Mouse (Mus musculus): ENCODE data around the gene Ptpdc1. TPM values are rescaled to one million over a fixed set of nuclear protein-coding genes. Genes with fewer than 3 reads are reported as not detected.

Ptpdc1 gene
- polyA plus RNA-seq, 2 experiments from 2014 or later, result 0.22 to 0.50 TPM

DNA sequence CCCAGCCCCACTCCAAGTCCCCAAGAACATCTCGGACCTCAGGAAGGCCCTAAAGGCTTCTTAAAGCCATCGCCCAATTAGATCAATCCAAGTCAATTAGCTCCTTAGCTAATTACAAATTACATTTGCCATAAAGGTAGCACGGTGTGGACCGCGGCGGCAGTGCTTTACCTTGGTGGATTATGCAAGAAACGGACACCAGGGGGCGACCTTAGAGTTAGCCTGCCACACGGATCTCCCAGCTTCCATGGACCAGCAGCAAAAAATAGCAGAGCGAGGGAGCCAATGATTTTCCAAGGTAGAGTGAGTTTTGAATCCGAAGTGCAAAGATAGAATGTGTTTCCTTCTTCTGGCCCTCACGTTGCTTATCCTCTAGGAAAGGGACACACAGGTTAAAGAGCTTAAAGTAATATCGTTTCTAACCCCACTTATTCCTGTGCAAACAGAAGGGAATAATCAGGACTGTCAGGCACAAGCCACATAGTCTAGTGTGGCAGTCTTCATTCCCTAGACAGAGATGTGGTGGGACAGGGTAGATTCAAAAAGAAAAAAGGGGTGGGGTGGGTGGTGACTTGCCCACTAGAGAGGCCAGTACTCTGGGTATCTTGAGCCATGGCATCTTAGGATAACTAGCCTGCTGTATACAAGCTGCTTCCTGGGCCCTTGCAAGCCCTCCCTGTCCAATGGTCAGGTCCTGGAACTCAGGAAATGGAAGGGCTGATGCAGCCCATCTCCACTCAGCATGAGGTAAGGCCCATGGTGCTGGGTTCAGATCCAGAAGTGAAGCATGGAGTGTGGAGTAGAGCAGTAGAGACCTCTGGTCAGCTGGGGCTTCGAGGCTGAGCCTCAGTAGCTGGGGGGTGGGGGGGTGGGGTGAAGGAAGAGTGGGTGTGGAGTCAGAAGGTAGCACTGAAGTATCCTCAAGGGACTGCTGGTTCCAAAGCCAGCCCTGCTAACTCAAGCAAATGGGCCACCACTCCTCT lies 28.6 kb upstream of the Ptpdc1 start:
- ATAC-seq, result peak; percentile 36

DNA sequence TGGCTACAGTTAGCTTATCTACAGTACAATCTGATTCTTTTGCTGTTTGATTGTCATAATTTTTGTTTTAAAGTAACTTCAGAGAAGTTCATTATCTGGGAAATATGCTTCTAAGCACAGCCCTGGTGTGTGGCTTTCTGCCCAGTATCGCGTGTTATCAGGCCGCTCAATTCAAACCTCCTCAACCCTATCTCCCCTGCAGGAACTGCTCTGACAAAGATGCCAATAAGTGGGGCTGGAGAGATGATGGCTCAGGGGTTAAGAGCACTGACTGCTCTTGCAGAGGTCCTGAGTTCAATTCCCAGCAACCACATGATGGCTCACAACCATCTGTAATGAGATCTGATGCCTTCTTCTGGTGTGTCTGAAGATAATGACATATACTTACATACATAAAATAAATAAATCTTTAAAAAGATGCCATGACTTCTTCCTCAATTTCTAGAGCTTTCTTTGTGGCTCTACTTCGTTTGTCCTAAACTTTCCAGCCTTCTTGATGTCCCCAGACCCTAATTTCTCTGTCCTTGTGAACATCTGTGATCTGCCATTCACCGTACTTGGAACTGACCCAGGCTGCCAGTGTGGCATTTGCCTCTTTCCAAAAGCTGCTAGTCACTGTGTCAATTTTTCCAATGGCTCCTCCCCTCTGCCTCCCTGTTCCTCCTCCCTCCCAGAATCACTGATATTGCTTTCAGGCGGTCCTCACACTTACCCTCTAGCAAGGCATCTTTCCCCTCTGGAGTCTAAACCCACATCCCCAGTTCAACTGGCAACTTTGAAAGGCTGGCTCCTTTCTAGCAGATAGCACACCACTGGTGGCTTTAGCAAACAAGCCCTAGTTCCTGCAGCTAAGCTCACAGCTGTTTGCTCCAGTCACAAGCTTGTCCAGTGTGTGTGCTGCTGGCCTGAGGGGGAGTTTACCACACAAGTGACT lies 25.9 kb upstream of the Ptpdc1 start:
- ATAC-seq, result no peak

DNA sequence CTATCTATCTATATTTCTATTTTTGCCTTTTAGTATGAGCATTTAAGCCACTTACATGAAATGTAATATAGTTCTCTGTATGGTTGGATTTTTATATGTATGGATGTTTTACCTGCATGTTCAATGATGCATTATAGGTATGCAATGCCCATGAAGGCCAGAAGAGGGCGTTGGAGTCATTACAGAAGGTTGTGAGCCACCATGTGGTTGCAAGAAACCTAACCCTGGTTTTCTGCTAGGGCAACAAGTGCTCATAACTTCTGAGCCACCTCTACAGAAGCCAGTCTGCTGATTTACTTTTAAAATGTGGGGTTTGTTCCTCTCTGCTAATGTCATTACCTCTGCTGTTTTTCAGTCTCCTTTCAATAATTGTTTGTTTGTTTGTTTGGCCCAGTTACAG lies 25.2 kb upstream of the Ptpdc1 start:
- ATAC-seq, result no peak

DNA sequence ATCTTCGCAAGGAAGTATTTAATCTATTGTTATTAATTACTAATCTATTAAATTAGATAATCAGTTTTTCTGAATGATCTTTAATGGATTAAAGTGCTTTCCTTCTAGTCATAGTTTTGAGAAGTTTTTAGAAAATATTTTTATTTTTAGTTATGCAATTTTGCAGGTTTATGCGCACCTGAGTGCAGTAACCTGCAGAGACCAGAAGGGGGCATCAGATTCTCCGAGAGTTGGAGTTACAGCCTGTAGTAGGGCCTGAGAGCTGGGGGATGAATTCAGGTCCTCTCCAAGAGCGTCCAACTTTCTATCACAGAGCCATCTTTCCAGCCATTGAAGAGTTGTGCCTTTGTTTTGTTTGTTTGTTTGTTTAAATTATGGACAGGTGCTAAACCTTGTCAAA lies 21.2 kb upstream of the Ptpdc1 start:
- no peak for ATAC-seq

DNA sequence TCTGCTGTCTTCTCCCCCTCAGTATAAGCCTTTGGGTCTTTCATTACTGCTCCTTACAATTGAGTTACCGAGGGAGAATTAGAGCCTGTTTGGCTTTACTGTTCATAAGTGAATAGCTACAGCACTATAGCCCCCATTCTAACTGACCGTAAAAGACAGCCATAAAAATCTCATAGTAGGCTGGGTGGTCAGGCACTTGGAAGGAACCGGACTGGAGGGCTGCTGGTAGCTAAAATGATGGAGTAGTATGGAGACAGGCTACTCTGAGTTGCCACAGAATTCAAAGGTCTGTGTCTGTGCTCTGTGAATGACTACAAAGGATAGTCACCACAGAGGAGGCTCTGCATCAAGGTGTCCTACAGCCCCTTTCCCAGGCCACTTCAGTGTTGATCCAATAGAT lies 18.5 kb upstream of the Ptpdc1 start:
- ATAC-seq, result no peak

DNA sequence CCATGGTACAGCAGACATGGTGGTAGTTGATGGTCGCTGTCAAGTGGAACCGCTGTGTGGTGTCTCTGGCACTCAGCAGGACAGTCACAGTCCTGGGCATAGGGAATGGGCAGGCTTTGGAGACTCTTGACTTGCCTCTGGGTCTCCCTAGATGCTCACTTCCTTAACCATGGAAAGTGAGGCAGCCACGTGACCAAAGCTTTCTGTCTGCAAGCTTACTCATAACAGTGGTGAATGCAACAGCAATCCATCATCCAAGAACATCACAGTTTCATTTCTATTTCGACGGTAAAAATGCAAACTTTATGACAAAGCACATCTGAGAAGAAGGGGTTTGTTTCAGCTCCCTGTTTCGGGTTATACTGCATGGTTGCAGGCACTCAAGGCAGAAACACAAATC lies 17.6 kb upstream of the Ptpdc1 start:
- ATAC-seq, result no peak

DNA sequence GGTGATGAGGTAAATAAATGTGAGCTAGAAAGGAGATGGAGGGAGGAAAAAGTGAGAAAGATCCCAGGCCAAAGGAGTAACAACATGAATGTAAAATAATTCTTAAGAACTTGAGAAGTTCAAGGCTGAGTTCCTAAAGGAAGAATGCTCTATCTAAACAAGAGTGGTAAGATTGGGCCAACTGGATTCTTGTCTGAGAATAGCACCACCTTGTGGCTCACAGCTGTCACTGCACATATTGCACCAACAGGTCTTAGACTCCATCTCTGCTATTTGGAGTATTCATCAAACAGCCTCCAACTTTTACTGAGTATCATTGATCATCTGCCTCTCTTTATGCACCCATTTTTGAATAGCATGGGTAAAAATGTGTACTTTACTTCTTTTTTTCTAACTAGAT lies 14.1 kb upstream of the Ptpdc1 start:
- peak; percentile 59 for ATAC-seq

DNA sequence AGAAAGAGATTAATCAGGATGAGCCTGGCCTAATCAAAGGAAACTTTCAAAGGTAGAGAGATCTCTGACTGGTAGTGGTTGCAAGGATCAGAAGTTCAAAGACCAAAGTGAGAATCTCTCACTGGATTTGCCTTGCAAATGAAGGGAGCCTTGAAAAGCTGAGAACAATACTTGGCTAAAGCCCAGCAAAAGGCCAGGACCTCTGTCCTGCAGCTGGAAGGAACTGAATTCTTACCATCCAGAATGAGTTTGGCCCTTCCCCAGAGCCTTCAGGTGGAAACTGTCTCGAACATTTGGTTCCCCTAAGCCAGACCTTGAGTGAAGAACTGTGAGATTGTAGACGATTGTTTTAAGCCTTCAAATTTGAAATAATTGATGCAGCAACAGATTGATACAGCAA lies 12.2 kb upstream of the Ptpdc1 start:
- no peak for ATAC-seq

DNA sequence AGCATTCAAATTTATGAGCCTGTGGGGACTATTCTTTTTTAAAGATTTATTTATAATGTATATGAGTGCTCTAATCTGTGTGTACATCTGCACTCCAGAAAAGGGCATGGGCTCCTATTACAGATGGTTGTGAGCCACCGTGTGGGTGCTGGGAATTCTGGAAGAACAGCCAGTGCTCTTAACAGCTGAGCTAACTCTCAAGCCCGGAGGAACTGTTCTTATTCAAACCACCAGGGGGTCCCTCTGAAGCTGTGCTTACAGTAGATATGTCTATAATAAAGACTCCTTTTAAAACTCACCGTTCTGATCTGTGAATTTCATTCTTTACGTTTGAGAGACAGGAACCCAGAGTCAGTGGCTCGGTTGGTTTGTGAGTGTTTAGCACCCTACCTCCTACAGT lies 6.2 kb upstream of the Ptpdc1 start:
- ATAC-seq, result no peak

DNA sequence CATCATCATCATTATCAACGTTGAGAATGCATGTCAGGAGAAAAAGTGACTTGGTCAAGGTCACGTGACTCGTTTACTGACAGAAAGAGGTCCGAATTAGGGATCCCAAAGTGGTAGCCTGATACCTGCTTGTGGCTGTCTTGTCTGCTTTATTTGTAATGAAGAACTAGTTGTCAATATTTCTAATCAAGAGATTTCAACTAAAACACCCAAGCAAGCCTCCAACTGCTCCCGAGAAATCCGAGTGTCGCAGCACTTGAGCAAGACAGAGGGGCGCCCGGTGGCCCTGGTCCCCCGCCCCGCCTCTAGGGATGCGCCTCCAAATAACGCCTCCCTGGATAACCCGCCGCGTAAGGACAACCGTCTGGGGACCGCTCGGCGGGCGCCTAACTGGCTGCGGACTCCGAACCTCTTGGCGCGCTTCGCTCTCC lies 481 bp downstream of the Ptpdc1 start:
- ATAC-seq, result no peak

DNA sequence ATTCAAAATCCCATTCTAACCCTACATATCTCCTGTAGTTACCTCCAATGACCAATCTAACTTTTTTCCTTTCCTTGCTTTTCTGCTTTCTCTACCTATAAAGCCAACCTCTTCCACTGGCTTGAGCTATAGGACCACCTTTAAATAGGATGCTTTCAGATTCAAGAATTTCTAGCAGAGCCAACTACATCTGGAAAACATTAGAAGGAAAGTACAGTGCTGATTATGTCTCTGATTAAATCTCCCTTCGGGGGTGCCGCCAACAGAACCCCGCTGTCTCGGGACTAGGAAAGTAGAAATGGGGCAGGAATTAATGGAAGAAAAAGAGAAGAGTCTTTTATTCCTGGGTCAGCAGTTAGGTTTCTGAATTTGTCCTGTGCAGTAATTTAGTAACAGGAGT lies 6.6 kb downstream of the Ptpdc1 start:
- no peak for ATAC-seq

DNA sequence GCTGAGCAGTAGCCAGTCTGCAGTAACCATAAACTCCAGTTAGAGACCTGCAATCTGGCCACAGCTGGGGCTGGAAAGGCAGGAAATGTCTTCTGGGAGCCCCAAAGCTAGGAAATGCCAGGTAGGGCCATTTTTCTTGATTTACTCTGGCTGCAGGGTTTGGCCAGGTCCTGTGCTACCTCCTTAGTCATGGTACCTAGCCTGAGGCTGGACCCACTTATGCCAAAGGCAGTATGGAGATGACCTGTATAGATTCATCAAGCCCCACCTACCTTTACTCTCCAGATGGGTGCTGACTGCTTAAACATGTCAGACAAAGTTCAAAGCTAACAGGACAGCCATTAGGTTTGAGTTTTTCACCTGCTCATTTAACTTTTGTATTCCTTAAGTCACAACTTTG lies 7.7 kb downstream of the Ptpdc1 start:
- no peak for ATAC-seq

DNA sequence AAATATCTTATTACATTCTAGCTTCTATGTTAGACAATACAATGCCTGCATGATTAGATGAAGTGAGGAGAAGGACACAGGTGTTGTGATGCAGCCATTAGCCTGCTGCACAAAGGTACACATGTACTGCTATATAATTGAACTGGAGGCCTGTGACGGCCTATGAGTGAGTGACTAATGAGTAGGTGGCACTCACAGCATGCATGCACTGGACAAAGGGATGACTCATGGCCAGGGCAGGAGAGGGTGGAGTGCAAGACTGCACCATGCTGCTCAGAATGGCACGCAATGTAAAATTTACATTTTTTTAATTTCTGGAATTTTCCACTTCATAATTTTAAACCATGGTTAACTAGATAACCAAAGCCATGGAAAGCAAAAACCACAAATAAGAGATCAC lies 10.9 kb downstream of the Ptpdc1 start:
- no peak for ATAC-seq

DNA sequence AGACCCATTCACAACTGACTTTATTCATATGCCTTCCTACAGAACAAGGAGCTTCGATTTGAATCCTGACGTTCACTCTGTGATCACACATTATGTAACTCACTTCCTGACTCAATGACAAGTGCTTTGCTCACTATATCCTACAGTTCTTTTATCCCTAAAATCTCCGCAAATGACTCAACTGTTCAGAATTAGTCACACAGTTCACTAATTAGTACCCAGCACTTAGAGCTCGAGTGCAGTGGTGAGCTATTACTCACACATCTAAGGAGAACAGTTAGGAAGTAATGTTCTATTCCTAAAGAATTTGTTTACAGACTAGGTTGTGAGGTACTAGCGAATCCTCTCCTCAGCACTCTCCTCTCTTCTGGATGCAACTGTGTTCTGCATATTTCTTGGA lies 16.4 kb downstream of the Ptpdc1 start:
- no peak for ATAC-seq

DNA sequence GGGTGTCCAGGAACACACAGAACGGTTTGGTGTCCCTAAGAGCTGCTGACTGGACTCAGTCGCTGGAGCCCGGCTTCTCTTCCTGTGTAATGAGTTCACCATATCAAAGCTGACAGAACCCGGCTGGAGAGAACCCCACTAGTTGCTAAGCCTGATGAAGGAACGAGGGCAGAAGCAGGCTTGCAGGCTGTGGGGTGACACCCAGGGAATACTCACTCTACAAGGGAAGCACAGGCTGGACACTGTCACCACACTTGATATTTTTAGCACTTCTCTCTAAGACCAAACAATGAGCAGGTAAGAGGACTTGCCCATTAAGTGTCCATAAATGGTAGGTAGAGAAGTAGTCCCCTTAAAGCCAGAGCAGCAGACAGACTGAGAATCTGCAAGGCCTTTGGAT lies 20.9 kb downstream of the Ptpdc1 start:
- no peak for ATAC-seq

DNA sequence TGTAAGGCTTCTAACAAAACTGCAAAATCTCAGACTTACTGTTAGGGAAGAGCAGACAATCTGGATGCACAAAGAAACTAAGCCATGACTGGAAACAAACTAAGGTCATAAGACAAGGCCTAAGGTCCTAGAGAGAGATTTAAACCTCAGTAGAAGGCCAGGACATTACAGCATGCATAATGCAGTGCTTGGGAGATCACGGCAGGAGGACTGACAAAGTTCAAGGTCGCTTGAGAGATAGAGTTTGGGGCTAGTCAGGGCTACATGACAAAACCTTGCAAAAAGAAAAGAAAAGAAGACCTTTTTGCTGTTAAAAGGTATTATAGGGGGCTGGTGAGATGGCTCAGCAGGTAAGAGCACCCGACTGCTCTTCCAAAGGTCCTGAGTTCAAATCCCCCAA lies 22.2 kb downstream of the Ptpdc1 start:
- ATAC-seq, result no peak

DNA sequence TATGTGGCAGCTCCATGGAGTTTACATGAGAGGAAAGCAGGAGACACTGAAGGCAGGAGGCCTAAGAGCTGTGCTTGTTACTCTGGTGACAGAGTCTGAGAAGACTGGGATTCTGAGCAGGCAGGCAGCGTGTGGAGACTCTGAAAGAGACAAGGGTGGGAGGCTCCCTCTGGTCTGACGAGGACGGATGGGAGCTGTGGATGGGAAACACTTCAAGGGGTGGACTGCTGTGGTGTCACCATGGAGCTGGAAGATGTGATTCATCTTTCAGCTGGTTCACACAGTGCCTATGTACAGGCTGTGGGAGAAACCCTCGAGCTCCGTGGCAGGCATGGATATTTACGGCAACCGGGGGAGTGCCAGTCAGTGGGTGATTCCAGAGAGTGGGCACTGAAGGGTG lies 30.9 kb downstream of the Ptpdc1 start:
- no peak for ATAC-seq

DNA sequence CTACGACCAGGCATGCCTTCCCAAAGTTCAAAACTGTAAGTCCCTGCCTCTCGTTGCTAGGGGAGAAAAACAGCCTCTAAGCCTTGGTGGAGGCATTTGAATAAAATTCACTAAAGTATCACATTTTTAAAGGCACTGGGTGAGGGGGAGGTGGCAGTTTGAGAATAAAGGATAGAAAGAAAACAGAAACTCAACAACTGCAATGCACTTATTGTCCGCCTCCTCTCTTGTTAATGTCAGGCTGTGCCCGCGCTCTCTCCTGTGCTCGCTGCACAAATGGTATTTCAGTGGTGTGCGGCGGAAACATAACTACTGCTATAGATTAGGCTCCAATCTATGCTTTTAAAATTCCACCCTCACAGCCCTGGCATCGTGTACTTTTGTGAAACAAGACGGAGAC lies 31.4 kb downstream of the Ptpdc1 start:
- no peak for ATAC-seq

DNA sequence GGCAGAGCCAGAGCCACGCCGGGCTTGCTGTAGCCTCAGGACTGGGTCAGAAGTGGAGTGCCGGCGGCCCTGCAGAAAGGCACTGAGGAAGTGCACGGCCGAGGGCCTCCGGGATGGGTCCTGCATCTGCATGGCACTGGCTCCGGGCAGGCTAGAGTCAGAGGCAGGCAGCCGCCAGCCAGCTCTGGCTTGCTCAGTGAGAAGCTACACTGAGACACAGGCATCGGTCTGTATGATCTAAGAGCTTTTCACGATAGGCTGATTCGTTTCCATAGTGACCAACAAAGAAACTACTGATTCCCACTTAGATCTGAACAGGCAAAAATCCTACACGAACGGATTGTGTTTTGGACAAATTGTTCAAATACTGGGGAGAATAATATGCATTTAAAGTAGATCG lies 32.3 kb downstream of the Ptpdc1 start:
- no peak for ATAC-seq

DNA sequence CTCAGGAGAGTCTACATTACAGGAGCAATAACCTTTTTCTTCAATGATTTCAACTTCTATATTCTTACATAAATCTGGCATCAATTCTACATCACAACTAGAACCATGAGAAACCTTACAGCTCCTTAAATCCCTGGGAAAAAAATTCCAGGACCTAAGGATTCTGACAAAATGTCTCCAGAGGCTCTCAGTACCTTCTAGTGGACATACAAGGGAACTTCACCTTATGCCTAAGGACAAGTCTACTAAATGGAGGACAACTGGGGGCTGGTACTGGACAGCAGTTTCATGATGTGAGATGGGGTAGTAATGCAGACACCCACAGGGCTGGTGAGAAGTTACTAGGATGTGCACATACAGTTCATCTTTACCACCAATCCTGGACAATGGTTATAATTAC lies 34.7 kb downstream of the Ptpdc1 start:
- no peak for ATAC-seq

DNA sequence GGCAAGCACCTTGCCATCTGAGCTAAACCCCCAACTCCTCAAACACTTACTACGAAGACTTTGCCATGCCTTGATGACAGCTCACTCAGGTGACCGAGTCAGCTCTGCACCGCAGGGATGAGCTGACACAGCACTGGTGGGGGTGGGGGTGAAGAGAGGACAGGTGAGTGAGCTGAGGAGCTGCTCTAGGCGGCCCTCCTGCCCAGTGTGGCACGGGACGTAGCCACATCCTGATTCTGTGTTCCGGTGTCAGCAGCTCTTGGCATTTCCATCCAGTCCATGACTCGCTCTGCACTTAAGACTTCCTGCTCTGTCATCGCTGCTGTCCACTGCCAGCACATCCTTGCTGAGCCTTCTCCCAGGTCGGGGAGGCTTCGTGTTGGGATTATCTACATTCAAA lies 38.1 kb downstream of the Ptpdc1 start:
- no peak for ATAC-seq

DNA sequence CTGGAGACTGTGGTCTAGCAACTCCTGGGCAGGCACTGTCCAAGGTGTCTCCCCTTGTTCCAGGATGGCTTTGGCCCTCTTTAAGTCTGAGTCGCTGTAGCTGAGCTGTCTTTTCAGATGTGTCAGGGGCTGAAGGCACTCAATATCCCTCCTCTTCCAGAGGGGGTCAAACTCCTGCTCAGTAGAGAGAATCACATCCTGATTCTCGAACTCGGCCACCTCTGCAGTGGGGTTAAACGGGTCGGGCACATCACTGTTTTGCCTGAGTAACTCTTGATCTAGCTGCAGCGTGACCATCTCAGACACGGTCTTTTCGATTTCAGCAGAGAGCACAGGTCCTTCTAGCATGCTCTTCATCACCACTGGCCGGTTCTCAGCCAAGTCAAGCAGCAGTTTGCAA lies 39.0 kb downstream of the Ptpdc1 start:
- no peak for ATAC-seq

DNA sequence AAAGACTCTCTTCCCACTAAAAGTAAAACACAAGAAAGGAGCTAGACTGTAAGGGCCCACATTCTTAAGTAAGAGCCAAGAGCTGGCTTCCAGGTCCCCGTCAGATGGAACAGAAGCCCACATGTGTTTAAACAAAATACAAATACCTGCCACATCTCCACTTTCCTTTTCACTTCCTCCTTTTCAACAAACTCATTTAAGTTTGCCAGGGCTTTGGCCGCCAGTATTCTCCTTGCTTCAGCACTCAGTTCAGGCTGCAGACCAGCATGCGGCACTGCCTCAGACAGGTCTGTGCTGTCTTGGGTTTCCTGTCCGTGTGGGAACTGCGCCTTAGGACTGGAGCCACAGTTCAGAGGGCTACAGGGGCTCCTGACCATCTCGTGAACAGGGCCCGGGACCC lies 39.7 kb downstream of the Ptpdc1 start:
- ATAC-seq, result no peak

All from activated CD4-positive, CD25-positive, alpha-beta regulatory T cell, adult 4 months (primary cell).